Mouse (Mus musculus): Measurements from ENCODE around the gene 1700020L24Rik. TPM values are rescaled to one million over a fixed set of nuclear protein-coding genes. Genes with fewer than 3 reads are reported as not detected.
A peak's percentile ranks its signal among the peaks of the same experiment; 100 is the strongest.

Gene 1700020L24Rik
- polyA plus RNA-seq, 1 experiment from 2014 or later: 1.4 TPM

DNA sequence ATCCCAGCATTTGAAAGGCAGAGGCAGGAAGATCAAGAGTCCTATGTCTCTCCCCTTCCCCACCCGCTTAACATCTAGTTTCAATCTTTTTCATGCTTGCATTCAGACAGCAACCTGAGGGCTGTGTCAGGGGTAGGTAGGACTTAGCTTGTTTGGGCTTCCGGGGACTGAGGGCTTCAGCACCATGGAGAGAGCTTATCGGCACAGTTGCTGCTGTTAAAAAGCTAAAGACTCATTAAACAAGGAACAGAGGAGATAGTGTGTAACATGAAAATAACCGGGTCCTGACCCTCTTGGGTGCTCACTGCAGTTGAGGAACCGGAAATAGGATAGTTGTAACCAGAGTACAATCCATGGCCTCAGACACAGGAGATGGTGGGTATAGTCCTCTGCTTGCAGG, 20.4 kb upstream of the 1700020L24Rik start:
- no peak overlapping the region for H3K9ac ChIP-seq
- no peak overlapping the region for H3K27ac ChIP-seq (replicated peaks)
- H3K4me1 ChIP-seq: peaks cover 7% of the 10 kb centered on the region
- no peaks in the 10 kb centered on the region for H3K9me3 ChIP-seq
- ATAC-seq (ENCODE audit: extremely low read depth, insufficient number of reproducible peaks, low FRiP score, low TSS enrichment): no peak
- no peak overlapping the region for H3K4me2 ChIP-seq
- no peak overlapping the region for H3K4me3 ChIP-seq
- 7% methylated on average over 5 of the region's 5 CpGs for WGBS
- no peaks in the 10 kb centered on the region for H3K36me3 ChIP-seq
- H3K27me3 ChIP-seq (replicated peaks): peaks cover 56% of the 10 kb centered on the region

DNA sequence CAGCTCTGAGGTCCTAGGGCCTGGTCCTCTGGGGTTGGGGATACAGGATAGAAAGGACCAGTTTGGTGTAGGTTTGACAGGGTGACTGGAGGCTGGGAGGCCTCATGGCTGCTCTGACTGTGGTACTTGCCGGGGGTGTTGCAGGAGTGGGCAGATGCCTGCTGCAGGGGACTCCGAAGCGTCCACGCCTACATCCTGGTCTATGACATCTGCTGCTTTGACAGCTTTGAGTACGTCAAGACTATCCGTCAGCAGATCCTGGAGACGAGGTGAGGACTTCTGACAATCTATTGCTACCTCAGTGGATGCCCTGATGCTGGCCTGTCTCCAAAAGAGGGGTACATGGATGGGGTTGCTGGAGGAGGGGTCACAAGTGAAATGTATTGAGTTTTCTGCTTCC, 19.8 kb upstream of the 1700020L24Rik start:
- H3K27me3 ChIP-seq (replicated peaks): peaks cover 55% of the 10 kb centered on the region
- no peaks in the 10 kb centered on the region for H3K36me3 ChIP-seq

DNA sequence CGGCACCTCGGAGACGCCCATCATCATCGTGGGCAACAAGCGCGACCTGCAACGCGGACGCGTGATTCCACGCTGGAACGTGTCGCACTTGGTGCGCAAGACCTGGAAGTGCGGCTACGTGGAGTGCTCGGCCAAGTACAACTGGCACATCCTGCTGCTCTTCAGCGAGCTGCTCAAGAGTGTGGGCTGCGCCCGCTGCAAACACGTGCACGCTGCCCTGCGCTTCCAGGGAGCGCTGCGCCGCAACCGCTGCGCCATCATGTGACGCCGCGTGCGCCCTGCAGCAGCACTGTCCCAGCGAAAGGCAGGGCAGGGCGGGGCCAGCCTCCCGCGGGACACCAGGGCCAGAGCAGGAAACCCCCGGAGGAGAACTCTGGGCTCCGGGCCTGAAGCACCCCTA, 18.9 kb upstream of the 1700020L24Rik start:
- WGBS: 7% methylated on average over 38 of the region's 38 CpGs
- Histone ChIP-seq H3K9me3 (no peaks in the 10 kb centered on the region), H3K9ac (no peak overlapping the region), H3K4me3 (peak overlapping the region; percentile 18), H3K27me3 (replicated peaks) (peaks cover 59% of the 10 kb centered on the region), H3K4me2 (peak overlapping the region; percentile 42), H3K4me1 (peaks cover 7% of the 10 kb centered on the region), H3K27ac (replicated peaks) (no peak overlapping the region), H3K36me3 (no peaks in the 10 kb centered on the region)
- ATAC-seq (ENCODE audit: extremely low read depth, insufficient number of reproducible peaks, low FRiP score, low TSS enrichment): no peak

More for the DNA sequence above, 19.8 kb upstream of the 1700020L24Rik start:
- WGBS: 65% methylated on average over 7 of the region's 7 CpGs
- no peak overlapping the region for H3K27ac ChIP-seq (replicated peaks)
- H3K4me2 ChIP-seq: no peak overlapping the region
- peaks cover 7% of the 10 kb centered on the region for H3K4me1 ChIP-seq
- no peak for ATAC-seq (ENCODE audit: extremely low read depth, insufficient number of reproducible peaks, low FRiP score, low TSS enrichment)
- no peak overlapping the region for H3K9ac ChIP-seq
- H3K9me3 ChIP-seq: no peaks in the 10 kb centered on the region
- no peak overlapping the region for H3K4me3 ChIP-seq

DNA sequence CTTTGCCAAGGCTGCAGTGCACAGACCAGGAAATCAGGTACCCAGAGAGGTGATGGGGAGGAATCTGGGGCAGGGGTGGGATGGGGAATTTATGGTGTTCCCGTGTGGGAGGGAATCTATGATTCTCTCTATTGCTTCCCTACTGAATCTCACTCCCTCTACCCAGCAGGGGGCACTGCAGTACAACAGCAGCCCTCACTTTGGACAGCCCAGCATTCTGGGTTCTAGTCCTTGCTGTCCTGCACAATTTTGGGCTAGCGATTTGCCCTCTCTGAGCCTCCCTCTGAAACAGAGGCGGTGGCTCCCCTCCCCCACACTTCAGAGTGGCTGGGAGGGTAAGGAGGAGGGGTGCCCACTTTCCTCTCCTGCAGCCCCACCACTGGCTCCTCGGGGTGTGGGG, 17.1 kb upstream of the 1700020L24Rik start:
- Histone ChIP-seq H3K9me3 (no peaks in the 10 kb centered on the region), H3K9ac (no peak overlapping the region), H3K4me2 (no peak overlapping the region), H3K27me3 (replicated peaks) (peaks cover 67% of the 10 kb centered on the region), H3K27ac (replicated peaks) (no peak overlapping the region), H3K4me1 (peaks cover 7% of the 10 kb centered on the region), H3K36me3 (no peaks in the 10 kb centered on the region), H3K4me3 (no peak overlapping the region)
- WGBS: 24% methylated on average over 4 of the region's 4 CpGs
- ATAC-seq (ENCODE audit: extremely low read depth, insufficient number of reproducible peaks, low FRiP score, low TSS enrichment): no peak

DNA sequence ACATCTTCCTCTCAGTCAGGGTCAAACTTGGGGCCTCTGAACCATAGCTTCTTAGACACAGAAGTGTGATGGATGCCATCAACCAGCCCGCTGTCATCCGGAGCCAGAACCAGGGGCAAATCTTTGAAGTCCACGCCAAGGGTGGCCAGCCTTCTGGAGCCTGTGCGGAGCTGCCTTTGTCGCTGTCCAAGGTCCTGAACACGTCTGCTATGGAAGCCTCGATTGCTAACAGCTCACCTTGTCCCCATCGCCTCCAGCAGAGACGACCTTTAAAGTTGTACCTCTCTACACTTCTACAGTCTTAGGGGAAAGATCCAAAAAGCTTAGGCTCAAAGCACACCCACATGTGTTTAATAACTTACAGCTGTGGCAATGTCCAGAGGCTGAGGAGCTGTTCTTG, 16.2 kb upstream of the 1700020L24Rik start:
- no peak overlapping the region for H3K4me2 ChIP-seq
- no peak overlapping the region for H3K27ac ChIP-seq (replicated peaks)
- no peaks in the 10 kb centered on the region for H3K9me3 ChIP-seq
- 3% methylated on average over 9 of the region's 9 CpGs for WGBS
- ATAC-seq (ENCODE audit: extremely low read depth, insufficient number of reproducible peaks, low FRiP score, low TSS enrichment): no peak
- H3K36me3 ChIP-seq: no peaks in the 10 kb centered on the region
- H3K4me3 ChIP-seq: no peak overlapping the region
- no peak overlapping the region for H3K9ac ChIP-seq
- H3K4me1 ChIP-seq: peaks cover 7% of the 10 kb centered on the region
- peaks cover 77% of the 10 kb centered on the region for H3K27me3 ChIP-seq (replicated peaks)

DNA sequence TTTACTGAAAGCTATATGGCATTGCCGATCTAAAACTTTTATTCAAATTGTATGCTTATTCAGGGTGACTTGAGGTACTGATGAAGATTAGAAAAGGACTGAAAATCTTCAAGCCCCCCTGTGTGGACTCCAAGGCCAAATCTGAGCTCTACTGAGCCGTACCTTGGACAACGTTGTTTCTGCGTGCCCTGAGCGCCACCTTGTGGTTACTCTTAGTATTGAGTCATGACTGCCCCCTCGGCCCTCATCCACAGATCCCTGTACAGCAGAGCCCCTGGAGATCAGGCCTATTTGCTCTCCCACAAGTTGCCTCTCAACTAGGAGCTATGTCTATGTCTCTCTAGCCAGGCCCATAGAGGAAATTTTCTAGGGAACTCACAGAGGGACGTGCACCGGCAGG, 12.8 kb upstream of the 1700020L24Rik start:
- ATAC-seq (ENCODE audit: extremely low read depth, insufficient number of reproducible peaks, low FRiP score, low TSS enrichment): no peak
- Histone ChIP-seq H3K9ac (no peak overlapping the region), H3K4me3 (no peak overlapping the region), H3K27ac (replicated peaks) (no peak overlapping the region), H3K4me2 (no peak overlapping the region), H3K27me3 (replicated peaks) (peaks cover 83% of the 10 kb centered on the region), H3K4me1 (peaks cover 12% of the 10 kb centered on the region), H3K36me3 (no peaks in the 10 kb centered on the region), H3K9me3 (no peaks in the 10 kb centered on the region)
- 6% methylated on average over 8 of the region's 8 CpGs for WGBS

DNA sequence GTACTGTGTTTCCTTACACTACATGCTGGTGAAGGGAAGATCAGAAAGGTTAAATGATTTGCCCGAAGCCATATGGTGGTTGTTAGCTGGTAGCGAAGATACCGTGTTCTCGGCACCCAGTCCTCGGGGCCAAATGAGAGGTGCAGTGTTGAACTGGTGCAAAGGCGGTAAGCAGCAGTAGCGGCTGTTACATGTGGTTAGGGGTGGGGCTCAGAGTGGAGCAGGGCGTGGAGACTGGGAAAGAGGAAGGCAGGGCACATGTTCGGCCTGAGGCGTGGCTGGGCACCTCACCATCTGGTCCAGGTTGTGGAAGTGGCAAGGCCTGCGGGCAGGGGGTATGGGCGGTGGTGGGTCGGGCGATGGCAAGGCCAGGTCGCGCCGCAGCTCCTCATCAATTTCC, 10.5 kb upstream of the 1700020L24Rik start:
- WGBS: 26% methylated on average over 17 of the region's 17 CpGs
- H3K4me3 ChIP-seq: peak overlapping the region; percentile 32
- no peaks in the 10 kb centered on the region for H3K9me3 ChIP-seq
- peaks cover 61% of the 10 kb centered on the region for H3K27me3 ChIP-seq (replicated peaks)
- H3K4me1 ChIP-seq: peaks cover 30% of the 10 kb centered on the region
- H3K9ac ChIP-seq: peak overlapping the region; percentile 52; the same call in 1 of the 2 replicates
- ATAC-seq (ENCODE audit: extremely low read depth, insufficient number of reproducible peaks, low FRiP score, low TSS enrichment): no peak
- no peaks in the 10 kb centered on the region for H3K36me3 ChIP-seq
- H3K4me2 ChIP-seq: peak overlapping the region; percentile 61
- H3K27ac ChIP-seq (replicated peaks): no peak overlapping the region

DNA sequence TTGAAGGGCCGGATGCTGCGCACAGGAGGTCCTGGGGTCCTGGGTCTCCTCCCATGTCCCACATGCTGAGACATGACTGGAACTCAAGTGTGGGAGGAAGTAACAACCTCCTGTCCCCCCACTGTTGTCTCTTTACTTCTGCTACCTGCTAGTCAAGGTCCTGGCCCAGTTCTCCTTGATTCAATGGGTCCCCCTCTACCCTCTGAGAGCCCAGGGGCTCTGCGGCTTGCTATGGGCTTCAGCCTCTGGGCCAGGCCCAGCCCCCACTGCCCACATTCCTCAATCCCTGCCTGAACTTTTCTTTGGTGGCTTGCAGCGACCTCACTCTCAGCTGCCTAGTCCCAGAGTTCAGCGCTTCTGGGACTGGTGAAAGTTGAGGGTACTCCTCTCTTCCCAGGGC, 8.1 kb upstream of the 1700020L24Rik start, which contains the start of gene Gas2l2:
TSS of gene Gas2l2 (minus strand) at position 101 of the 400 bp plus-strand sequence.
- Histone ChIP-seq H3K27me3 (replicated peaks) (peaks cover 45% of the 10 kb centered on the region), H3K9ac (no peak within 1 kb of the TSS), H3K27ac (replicated peaks) (no peak within 1 kb of the TSS), H3K4me3 (no peak within 1 kb of the TSS), H3K4me2 (peak within 1 kb of the TSS; percentile 14; the same call in 1 of the 2 replicates), H3K4me1 (peaks cover 39% of the 10 kb centered on the region), H3K36me3 (no peaks in the 10 kb centered on the region), H3K9me3 (no peaks in the 10 kb centered on the region)
- 54% methylated on average over 5 of the region's 5 CpGs for WGBS
- no peak for ATAC-seq (ENCODE audit: extremely low read depth, insufficient number of reproducible peaks, low FRiP score, low TSS enrichment)

DNA sequence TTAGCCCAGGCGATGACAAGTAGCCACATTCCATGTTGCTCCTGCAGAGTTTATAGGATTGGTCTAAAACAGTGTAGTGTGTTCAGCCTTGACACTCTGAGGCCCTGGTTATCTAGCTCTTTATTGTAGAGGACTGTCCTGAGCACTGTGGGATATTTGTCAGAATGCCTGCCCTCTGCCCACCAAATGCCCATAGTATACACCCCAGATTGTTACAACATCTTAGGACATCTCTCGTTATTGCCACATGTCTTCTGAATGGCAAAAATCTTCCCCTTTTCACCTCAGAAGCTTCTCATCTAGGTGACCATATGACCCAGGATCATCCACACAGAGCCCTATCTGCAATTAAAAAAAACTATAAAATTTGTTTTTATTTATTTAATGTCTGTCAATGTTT, 4.9 kb upstream of the 1700020L24Rik start:
- Histone ChIP-seq H3K9ac (no peak overlapping the region), H3K36me3 (no peaks in the 10 kb centered on the region), H3K9me3 (no peaks in the 10 kb centered on the region), H3K27ac (replicated peaks) (peak overlapping the region; percentile 45; the same call in 1 of the 2 replicates), H3K4me1 (peaks cover 33% of the 10 kb centered on the region), H3K4me3 (no peak overlapping the region), H3K4me2 (no peak overlapping the region), H3K27me3 (replicated peaks) (peaks cover 20% of the 10 kb centered on the region)
- 55% methylated on average over 2 of the region's 2 CpGs for WGBS
- no peak for ATAC-seq (ENCODE audit: extremely low read depth, insufficient number of reproducible peaks, low FRiP score, low TSS enrichment)

DNA sequence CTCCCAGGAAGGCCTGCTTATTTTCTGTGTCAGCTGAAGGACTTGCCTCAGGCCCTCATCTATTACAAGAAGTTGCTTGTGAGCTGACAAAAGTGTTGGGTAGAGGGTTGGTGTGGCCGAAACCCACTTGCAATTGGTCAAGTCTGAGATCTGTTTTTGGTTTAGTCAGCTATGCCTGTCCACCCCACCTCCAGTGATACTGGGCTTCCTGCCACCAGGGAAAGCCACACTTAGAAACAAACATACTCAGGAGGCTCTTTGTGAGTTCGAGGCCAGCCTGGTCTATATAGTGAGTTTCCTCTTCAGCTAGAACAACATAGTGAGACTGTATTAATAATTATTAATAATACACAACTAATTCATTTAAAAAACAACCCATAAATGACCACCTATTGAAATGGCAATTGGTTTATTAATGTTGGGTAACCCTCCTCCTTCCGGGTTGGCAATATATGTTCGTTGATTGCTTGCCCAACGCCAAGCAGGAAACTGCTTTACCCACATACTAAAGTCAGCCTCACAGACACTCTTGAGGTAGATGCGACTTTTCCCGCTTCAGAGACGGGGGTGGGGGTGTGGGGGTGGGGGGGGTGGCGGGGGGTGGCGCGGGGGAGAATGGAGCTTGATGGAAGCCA, 2.1 kb downstream of the 1700020L24Rik start:
- ATAC-seq (ENCODE audit: extremely low read depth, insufficient number of reproducible peaks, low FRiP score, low TSS enrichment): no peak
- Histone ChIP-seq H3K27me3 (replicated peaks) (peaks cover 36% of the 10 kb centered on the region), H3K27ac (replicated peaks) (no peak overlapping the region), H3K9me3 (no peaks in the 10 kb centered on the region), H3K36me3 (no peaks in the 10 kb centered on the region), H3K4me3 (peak overlapping the region; percentile 73), H3K4me2 (peak overlapping the region; percentile 96), H3K4me1 (peaks cover 38% of the 10 kb centered on the region), H3K9ac (peak overlapping the region; percentile 83)
- WGBS: 29% methylated on average over 11 of the region's 11 CpGs

DNA sequence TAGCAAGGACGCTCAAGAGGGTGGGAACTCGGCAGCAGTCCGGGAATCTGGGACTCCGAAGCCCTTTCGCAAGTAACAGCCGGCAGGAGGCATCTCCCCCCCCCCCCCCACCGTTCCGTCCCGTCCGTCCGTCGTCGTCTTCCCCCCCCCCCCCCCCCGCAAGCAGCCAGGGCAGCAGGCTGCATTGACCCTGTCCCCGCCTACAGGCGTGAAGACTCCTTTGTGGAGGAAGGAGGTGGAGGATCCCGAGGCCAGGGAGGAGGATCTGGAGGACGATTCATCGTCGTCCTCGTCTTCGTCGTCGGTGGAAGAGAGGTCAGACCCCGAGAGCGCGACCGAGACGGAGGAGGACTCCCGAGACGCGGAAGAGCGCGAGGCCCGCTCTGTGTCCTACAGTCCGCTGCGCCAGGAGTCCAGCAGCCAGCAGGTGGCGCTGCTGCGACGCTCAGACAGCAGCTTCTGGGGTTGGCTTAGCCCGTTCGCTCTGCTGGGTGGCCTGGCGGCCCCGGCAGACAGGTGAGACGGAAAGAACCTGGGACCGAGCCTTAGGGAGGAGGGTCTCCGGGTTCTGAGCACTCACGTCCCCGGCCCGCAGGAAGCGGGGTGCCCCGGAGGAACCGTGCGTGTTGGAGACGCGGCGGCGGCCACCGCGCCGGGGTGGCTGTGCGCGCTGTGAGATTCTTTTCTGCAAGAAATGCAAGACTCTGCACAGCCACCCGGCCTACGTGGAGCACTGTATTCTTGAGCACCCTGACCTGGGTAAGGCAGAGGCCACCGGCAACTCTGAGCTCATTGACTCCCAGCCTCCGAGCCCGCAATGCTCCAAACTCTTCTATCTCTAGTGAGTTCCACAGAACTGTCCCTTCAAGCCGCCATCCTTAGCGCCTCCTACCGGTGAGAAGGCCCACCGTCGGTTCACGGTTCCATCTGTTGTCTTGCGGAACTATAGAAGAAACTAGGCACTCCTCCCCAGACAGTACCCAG, 2.9 kb downstream of the 1700020L24Rik start:
- H3K4me1 ChIP-seq: peaks cover 44% of the 10 kb centered on the region
- peak overlapping the region; percentile 96 for H3K4me2 ChIP-seq
- under 1% methylated on average over 66 of the region's 75 CpGs for WGBS
- peaks cover 45% of the 10 kb centered on the region for H3K27me3 ChIP-seq (replicated peaks)
- H3K36me3 ChIP-seq: no peaks in the 10 kb centered on the region
- peak overlapping the region; percentile 79 for H3K27ac ChIP-seq (replicated peaks)
- peak overlapping the region; percentile 83 for H3K9ac ChIP-seq
- H3K4me3 ChIP-seq: peak overlapping the region; percentile 73
- ATAC-seq (ENCODE audit: extremely low read depth, insufficient number of reproducible peaks, low FRiP score, low TSS enrichment): peak; percentile 85
- H3K9me3 ChIP-seq: no peaks in the 10 kb centered on the region

Measured in heart, embryonic 13.5 days (tissue).